Mouse (Mus musculus) heart, embryonic 12.5 days (tissue): ENCODE data around the gene Srxn1. TPM values are rescaled to one million over a fixed set of nuclear protein-coding genes. Genes with fewer than 3 reads are reported as not detected.

Experiments used
- polyA plus RNA-seq: library from polyadenylated mRNA; unstranded; fragments of >200 nt; fragmentation: Nextera tagmentation; extraction: Ambion mirVana; gene quantifications from 2 replicates; pipeline ENCODE4 v1.2.1, GENCODE M21; 2016

Srxn1 gene
- polyA plus RNA-seq, 1 experiment from 2014 or later = 9.4 TPM

Other genes starting within 250 kb of the Srxn1 start
- gene Angpt4, start 194.3 kb upstream of the Srxn1 start, polyA plus RNA-seq = 0.13 and 0.20 TPM in 2 replicates
- gene Fam110a, start 125.3 kb upstream of the Srxn1 start, polyA plus RNA-seq = 10.3 and 10.9 TPM in 2 replicates
- 0.34 and 0.45 TPM in 2 replicates for gene Slc52a3, start 109.0 kb upstream of the Srxn1 start, polyA plus RNA-seq
- gene Scrt2, start 24.0 kb upstream of the Srxn1 start, polyA plus RNA-seq = 0.08 TPM in 1 of 2 replicates, not detected in the other
- 4.1 and 4.7 TPM in 2 replicates for gene Tcf15, start 38.0 kb downstream of the Srxn1 start, polyA plus RNA-seq
- 63.2 and 69.2 TPM in 2 replicates for gene Csnk2a1, start 121.3 kb downstream of the Srxn1 start, polyA plus RNA-seq
- gene Tbc1d20, start 188.3 kb downstream of the Srxn1 start, polyA plus RNA-seq = 33.6 and 37.5 TPM in 2 replicates
- gene Rbck1, start 227.1 kb downstream of the Srxn1 start, polyA plus RNA-seq = 65.3 and 68.9 TPM in 2 replicates
- gene Trib3, start 238.5 kb downstream of the Srxn1 start, polyA plus RNA-seq = 8.5 and 10.1 TPM in 2 replicates